Mouse (Mus musculus): ENCODE measurements around the gene Nhs.

GRCm38 (mm10) chrX:162158142-162158541, 1.4 kb downstream of the Nhs start:
- TF ChIP-seq POLR2A (IDR thresholded peaks at IDR 0.05; ENCODE audit: borderline replicate concordance, extremely low read depth, insufficient read depth, insufficient read length, poor library complexity, severe bottlenecking) (no peak), CTCF (IDR thresholded peaks at IDR 0.05; ENCODE audit: borderline replicate concordance, extremely low read depth, insufficient read depth, insufficient read length) (no peak)
